ENCODE assay signal across 8 mouse cellular contexts in genomic region chr10:13967451-13968233, GRCm38 (mm10). TPM values are rescaled to one million over a fixed set of nuclear protein-coding genes. Genes with fewer than 3 reads are reported as not detected.
A peak's percentile ranks its signal among the peaks of the same experiment; 100 is the strongest.
DNase-seq lines count a peak whose midpoint lies in the region; ATAC-seq lines count a peak whose summit lies in the region.

No protein-coding gene starts in this region.

- peak overlapping the region; percentile 97 for H3K27ac ChIP-seq in intestine, embryonic 16.5 days (ENCODE audit: low read length)

- peak overlapping the region; percentile 83 for H3K9ac ChIP-seq in intestine, embryonic 16.5 days (ENCODE audit: low read depth, low read length)

- H3K9me3 ChIP-seq in intestine, embryonic 16.5 days (ENCODE audit: control insufficient read depth, low read length), result no peaks in the 10 kb centered on the region

- intact Hi-C loops in left cerebral cortex, postnatal 25 days (cut with DNase I), result loop anchor here (2.0 to 5.0 kb wide), 7 partner anchors 79 to 423 kb away; no protein-coding TSS in a partner anchor

- H3K4me2 ChIP-seq in intestine, embryonic 16.5 days (ENCODE audit: low read depth, low read length), result peak overlapping the region; percentile 83

- no peaks in the 10 kb centered on the region for H3K36me3 ChIP-seq in intestine, embryonic 16.5 days (ENCODE audit: control insufficient read depth, insufficient read depth, low read length)

- 1% methylated on average over 36 of the region's 36 CpGs for WGBS in intestine, embryonic 16.5 days

- peak overlapping the region; percentile 84 for H3K4me3 ChIP-seq in intestine, embryonic 16.5 days (ENCODE audit: low read length)

- ATAC-seq in intestine, embryonic 16.5 days, result peak; percentile 38
- peak; percentile 42 for ATAC-seq in megakaryocyte-erythroid progenitor cell, adult 5-6 weeks (replicated peaks; ENCODE audit: low FRiP score, low TSS enrichment, poor library complexity, severe bottlenecking)

- peaks cover 8% of the 10 kb centered on the region for H3K4me1 ChIP-seq in intestine, embryonic 16.5 days (ENCODE audit: control insufficient read depth, insufficient read depth, low read length)

- DNase-seq in adrenal gland, adult (ENCODE audit: inconsistent age in 2 of 2, low spot score in 1 of 2), result peak; percentile 90 to 96
- DNase-seq in embryo, embryonic 10.5 days (ENCODE audit: low spot score), result peak; percentile 73
- peak; percentile 64 to 86 for DNase-seq in gastrocnemius, postnatal 4 days (ENCODE audit: low spot score in 2 of 2)
- DNase-seq in left cerebral cortex, postnatal 25 days (ENCODE audit: low spot score in 2 of 2), result peak; percentile 86 to 89
- DNase-seq in right cerebral cortex, postnatal 14 days, result peak; percentile 76
- peak; percentile 82 for DNase-seq in urinary bladder, postnatal 14 days (ENCODE audit: low spot score)

- H3K27me3 ChIP-seq in intestine, embryonic 16.5 days (replicated peaks; ENCODE audit: control insufficient read depth, insufficient read depth, low read length), result no peaks in the 10 kb centered on the region

RNA-seq across cellular contexts. Expression of gene Hivep2, which starts 1.8 kb away (rescaled TPM):
- total RNA-seq in gastrocnemius, postnatal 4 days (2021), result 10 to 100 TPM; 58.4 to 64.3 TPM
- polyA plus RNA-seq in intestine, embryonic 16.5 days (2015; fragmentation: Nextera tagmentation; extraction: Ambion mirVana), result 3.4 and 3.6 TPM in 2 replicates
- 100 to 1,000 TPM; 250 to 277 TPM for total RNA-seq in left cerebral cortex, postnatal 25 days (2021)
- 2.8 and 3.7 TPM in 2 replicates for total RNA-seq in megakaryocyte-erythroid progenitor cell, adult 5-6 weeks (2014; fragmentation: Nextera tagmentation)
- total RNA-seq in megakaryocyte-erythroid progenitor cell, adult 5-6 weeks (2017), result 0.46 and 0.94 TPM in 2 replicates

Comparison
In these comparisons a context has a peak if more than half of its experiments do, and no peak if none do; other contexts are left out.
1. Peak in every context shown above with its lines: DNase-seq, ATAC-seq, H3K4me3 ChIP-seq and H3K27ac ChIP-seq.
2. RNA of gene Hivep2, which starts 1.8 kb away (total RNA-seq): 250 to 277 TPM in left cerebral cortex, postnatal 25 days and 58.4 to 64.3 TPM in gastrocnemius, postnatal 4 days; 0.46 to 3.7 TPM in megakaryocyte-erythroid progenitor cell, adult 5-6 weeks; every median in the first group is over 10 times any median in the second.